Mouse (Mus musculus) ES-Bruce4 (cell line): Measurements from ENCODE around the gene Msrb1.

Experiments
- CTCF ChIP-seq: IDR thresholded peaks from one replicate; pipeline ENCODE4 v1.8.1; 2011; ENCODE audit warnings: low read depth, low read length
- POLR2A ChIP-seq: IDR thresholded peaks from one replicate; pipeline ENCODE4 v1.8.1; 2011; ENCODE audit warnings: low read length; ENCODE audit not compliant: insufficient read depth

- TF ChIP-seq CTCF (no peak), POLR2A (no peak)
Measured at GRCm38 (mm10) chr17:24708646-24709045, 27.8 kb upstream of the Msrb1 start.
